Mouse (Mus musculus): ENCODE data around the gene Tm2d3. TPM values are rescaled to one million over a fixed set of nuclear protein-coding genes. Genes with fewer than 3 reads are reported as not detected.

Tm2d3 gene
- polyA plus RNA-seq, 1 experiment from 2014 or later: 85.3 TPM

- Histone ChIP-seq H3K9me3 (no peaks in the 10 kb centered on the region), H3K9ac (replicated peaks) (no peak overlapping the region), H3K4me3 (no peak overlapping the region), H3K4me1 (no peaks in the 10 kb centered on the region), H3K4me2 (replicated peaks) (no peak overlapping the region), H3K36me3 (peaks cover 11% of the 10 kb centered on the region; the same call in 1 of the 2 replicates), H3K27me3 (no peaks in the 10 kb centered on the region), H3K27ac (replicated peaks) (no peak overlapping the region)
- ATAC-seq (replicated peaks): no peak
- 65% methylated on average over 7 of the region's 7 CpGs for WGBS
Observed at GRCm38 (mm10) chr7:65678900-65679595, 11.9 kb upstream of the Tm2d3 start.

GRCm38 (mm10) chr7:65681166-65681565 lies 9.8 kb upstream of the Tm2d3 start:
- Histone ChIP-seq H3K4me3 (no peak overlapping the region), H3K27me3 (no peaks in the 10 kb centered on the region), H3K27ac (replicated peaks) (no peak overlapping the region), H3K4me1 (no peaks in the 10 kb centered on the region), H3K9ac (replicated peaks) (no peak overlapping the region), H3K36me3 (peaks cover 6% of the 10 kb centered on the region; the same call in 1 of the 2 replicates), H3K9me3 (no peaks in the 10 kb centered on the region), H3K4me2 (replicated peaks) (no peak overlapping the region)
- ATAC-seq (replicated peaks): no peak
- WGBS: 78% methylated on average over 5 of the region's 5 CpGs

GRCm38 (mm10) chr7:65684256-65684835 lies 6.6 kb upstream of the Tm2d3 start:
- Histone ChIP-seq H3K4me1 (no peaks in the 10 kb centered on the region), H3K27me3 (no peaks in the 10 kb centered on the region), H3K9me3 (no peaks in the 10 kb centered on the region), H3K36me3 (no peaks in the 10 kb centered on the region), H3K9ac (replicated peaks) (no peak overlapping the region), H3K4me3 (no peak overlapping the region), H3K4me2 (replicated peaks) (no peak overlapping the region), H3K27ac (replicated peaks) (no peak overlapping the region)
- WGBS: 51% methylated on average over 7 of the region's 7 CpGs
- ATAC-seq (replicated peaks): no peak

GRCm38 (mm10) chr7:65686664-65687063 lies 4.3 kb upstream of the Tm2d3 start:
- no peaks in the 10 kb centered on the region for H3K4me1 ChIP-seq
- H3K9ac ChIP-seq (replicated peaks): no peak overlapping the region
- no peaks in the 10 kb centered on the region for H3K27me3 ChIP-seq
- WGBS: 94% methylated on average over 9 of the region's 9 CpGs
- no peak overlapping the region for H3K27ac ChIP-seq (replicated peaks)
- no peaks in the 10 kb centered on the region for H3K36me3 ChIP-seq
- H3K9me3 ChIP-seq: no peaks in the 10 kb centered on the region
- no peak overlapping the region for H3K4me3 ChIP-seq
- H3K4me2 ChIP-seq (replicated peaks): no peak overlapping the region
- no peak for ATAC-seq (replicated peaks)

GRCm38 (mm10) chr7:65691929-65692605 lies 1.1 kb downstream of the Tm2d3 start:
- Histone ChIP-seq H3K4me2 (replicated peaks) (no peak overlapping the region), H3K9ac (replicated peaks) (no peak overlapping the region), H3K36me3 (peaks cover 21% of the 10 kb centered on the region), H3K4me1 (peaks cover 20% of the 10 kb centered on the region), H3K27ac (replicated peaks) (no peak overlapping the region), H3K9me3 (no peaks in the 10 kb centered on the region), H3K27me3 (no peaks in the 10 kb centered on the region), H3K4me3 (no peak overlapping the region)
- WGBS: 80% methylated on average over 8 of the region's 8 CpGs
- ATAC-seq (replicated peaks): no peak

GRCm38 (mm10) chr7:65692883-65693282 lies 1.9 kb downstream of the Tm2d3 start:
- Histone ChIP-seq H3K27ac (replicated peaks) (peak overlapping the region; percentile 80), H3K9me3 (no peaks in the 10 kb centered on the region), H3K36me3 (peaks cover 29% of the 10 kb centered on the region), H3K4me1 (peaks cover 20% of the 10 kb centered on the region), H3K27me3 (no peaks in the 10 kb centered on the region), H3K4me2 (replicated peaks) (peak overlapping the region; percentile 85), H3K4me3 (peak overlapping the region; percentile 85), H3K9ac (replicated peaks) (peak overlapping the region; percentile 87)
- ATAC-seq (replicated peaks): no peak
- 2% methylated on average over 10 of the region's 10 CpGs for WGBS

GRCm38 (mm10) chr7:65693301-65693821 lies 2.4 kb downstream of the Tm2d3 start:
- Histone ChIP-seq H3K9ac (replicated peaks) (peak overlapping the region; percentile 87), H3K27ac (replicated peaks) (peak overlapping the region; percentile 80), H3K9me3 (no peaks in the 10 kb centered on the region), H3K4me3 (peak overlapping the region; percentile 85), H3K4me1 (peaks cover 20% of the 10 kb centered on the region), H3K27me3 (no peaks in the 10 kb centered on the region), H3K4me2 (replicated peaks) (peak overlapping the region; percentile 85), H3K36me3 (peaks cover 34% of the 10 kb centered on the region)
- peak; percentile 97 for ATAC-seq (replicated peaks)
- WGBS: 0% methylated on average over 52 of the region's 52 CpGs

GRCm38 (mm10) chr7:65696450-65696849 lies 5.5 kb downstream of the Tm2d3 start:
- no peak overlapping the region for H3K4me3 ChIP-seq
- H3K36me3 ChIP-seq: peaks cover 63% of the 10 kb centered on the region
- WGBS: 55% methylated on average over 2 of the region's 2 CpGs
- no peaks in the 10 kb centered on the region for H3K27me3 ChIP-seq
- H3K9me3 ChIP-seq: no peaks in the 10 kb centered on the region
- no peak overlapping the region for H3K4me2 ChIP-seq (replicated peaks)
- H3K4me1 ChIP-seq: peaks cover 20% of the 10 kb centered on the region
- no peak overlapping the region for H3K9ac ChIP-seq (replicated peaks)
- ATAC-seq (replicated peaks): no peak
- no peak overlapping the region for H3K27ac ChIP-seq (replicated peaks)

- 95% methylated on average over 7 of the region's 7 CpGs for WGBS
- H3K27ac ChIP-seq (replicated peaks): no peak overlapping the region
- H3K36me3 ChIP-seq: peaks cover 56% of the 10 kb centered on the region
Observed at GRCm38 (mm10) chr7:65702076-65702475, 11.1 kb downstream of the Tm2d3 start.

GRCm38 (mm10) chr7:65704818-65705242 lies 13.9 kb downstream of the Tm2d3 start:
- peak overlapping the region; percentile 10; the same call in 1 of the 2 replicates for H3K4me3 ChIP-seq
- WGBS: 12% methylated on average over 10 of the region's 10 CpGs
- H3K36me3 ChIP-seq: peaks cover 31% of the 10 kb centered on the region
- no peak overlapping the region for H3K9ac ChIP-seq (replicated peaks)
- peak; percentile 64 for ATAC-seq (replicated peaks)
- no peak overlapping the region for H3K27ac ChIP-seq (replicated peaks)
- no peaks in the 10 kb centered on the region for H3K27me3 ChIP-seq
- peak overlapping the region; percentile 22; the same call in 1 of the 2 replicates for H3K4me2 ChIP-seq (replicated peaks)
- no peaks in the 10 kb centered on the region for H3K9me3 ChIP-seq
- H3K4me1 ChIP-seq: no peaks in the 10 kb centered on the region

More at GRCm38 (mm10) chr7:65702076-65702475, 11.1 kb downstream of the Tm2d3 start:
- H3K4me3 ChIP-seq: no peak overlapping the region
- no peaks in the 10 kb centered on the region for H3K27me3 ChIP-seq
- ATAC-seq (replicated peaks): no peak
- H3K4me1 ChIP-seq: no peaks in the 10 kb centered on the region
- H3K9me3 ChIP-seq: no peaks in the 10 kb centered on the region
- no peak overlapping the region for H3K4me2 ChIP-seq (replicated peaks)
- no peak overlapping the region for H3K9ac ChIP-seq (replicated peaks)

GRCm38 (mm10) chr7:65708506-65708905 lies 17.5 kb downstream of the Tm2d3 start:
- Histone ChIP-seq H3K9ac (replicated peaks) (no peak overlapping the region), H3K9me3 (no peaks in the 10 kb centered on the region), H3K27me3 (no peaks in the 10 kb centered on the region), H3K36me3 (no peaks in the 10 kb centered on the region), H3K4me1 (no peaks in the 10 kb centered on the region), H3K27ac (replicated peaks) (no peak overlapping the region), H3K4me2 (replicated peaks) (no peak overlapping the region), H3K4me3 (no peak overlapping the region)
- WGBS: 86% methylated on average over 1 of the region's 1 CpGs
- ATAC-seq (replicated peaks): no peak

- no peak overlapping the region for H3K27ac ChIP-seq (replicated peaks)
- ATAC-seq (replicated peaks): no peak
- no peak overlapping the region for H3K4me2 ChIP-seq (replicated peaks)
- H3K9ac ChIP-seq (replicated peaks): no peak overlapping the region
- no peaks in the 10 kb centered on the region for H3K9me3 ChIP-seq
- WGBS: 67% methylated on average over 3 of the region's 3 CpGs
- no peaks in the 10 kb centered on the region for H3K27me3 ChIP-seq
- no peaks in the 10 kb centered on the region for H3K36me3 ChIP-seq
- H3K4me3 ChIP-seq: no peak overlapping the region
- H3K4me1 ChIP-seq: no peaks in the 10 kb centered on the region
Observed at GRCm38 (mm10) chr7:65710301-65710700, 19.3 kb downstream of the Tm2d3 start.
